Mouse (Mus musculus): ENCODE data around the gene Atp8a1.
A peak's percentile ranks its signal among the peaks of the same experiment; 100 is the strongest.

Atp8a1 gene

DNA sequence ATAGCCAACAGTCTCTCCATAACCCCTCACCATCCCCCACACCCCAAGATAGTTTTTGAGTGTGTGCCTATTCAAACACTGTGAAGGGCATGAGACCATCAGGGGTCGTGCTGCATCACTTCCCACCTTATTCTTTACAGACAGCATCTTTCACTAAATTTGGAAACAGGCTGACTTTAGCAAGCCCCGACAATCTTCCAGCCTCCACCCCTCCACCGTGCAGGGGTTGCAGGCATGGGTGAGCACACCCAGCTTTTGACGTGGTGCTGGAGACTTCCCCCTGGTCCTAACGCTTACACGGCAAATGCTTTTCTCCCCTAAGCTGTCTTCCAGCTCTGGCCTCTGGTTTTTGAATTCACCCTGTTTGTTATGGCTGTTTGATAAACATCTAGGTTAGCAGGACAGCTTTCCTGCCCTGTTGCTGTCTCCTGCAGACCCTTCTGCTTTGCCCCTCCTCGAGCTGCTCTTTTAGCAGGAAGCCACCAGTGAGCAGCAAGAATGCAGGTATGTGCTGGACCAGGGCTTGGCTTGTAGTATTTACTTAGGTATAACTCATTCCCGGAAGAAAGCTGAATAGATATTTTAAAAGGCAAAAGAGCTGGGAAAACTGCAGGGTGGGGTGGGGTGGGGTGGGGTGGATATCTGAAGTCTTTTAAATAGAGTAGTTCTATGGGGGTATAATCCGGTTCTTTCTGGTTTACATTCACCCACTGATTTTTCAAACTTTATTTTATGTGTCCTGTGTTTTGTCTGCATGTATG is 218.9 kb downstream of the Atp8a1 start:
- DNase-seq, result no peak

DNA sequence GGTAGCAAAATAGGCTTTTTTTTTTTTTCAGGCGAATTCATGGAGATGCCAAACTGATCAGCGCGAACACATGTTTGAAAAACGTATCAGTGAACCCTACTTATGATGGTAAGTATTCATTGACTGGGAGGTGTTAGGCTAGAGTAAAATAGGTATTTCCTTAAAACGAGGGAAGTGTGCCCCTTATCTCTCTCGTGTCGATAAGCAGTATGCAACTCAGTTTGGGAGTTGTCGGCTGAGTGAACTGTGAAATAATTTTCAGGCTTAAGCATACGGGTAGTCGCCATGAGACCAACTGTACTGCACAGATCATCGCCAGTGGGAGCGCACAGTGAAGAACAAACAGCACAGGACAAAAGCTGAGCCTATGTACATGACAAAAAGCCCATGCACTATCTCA is 226.0 kb downstream of the Atp8a1 start:
- DNase-seq, result no peak

DNA sequence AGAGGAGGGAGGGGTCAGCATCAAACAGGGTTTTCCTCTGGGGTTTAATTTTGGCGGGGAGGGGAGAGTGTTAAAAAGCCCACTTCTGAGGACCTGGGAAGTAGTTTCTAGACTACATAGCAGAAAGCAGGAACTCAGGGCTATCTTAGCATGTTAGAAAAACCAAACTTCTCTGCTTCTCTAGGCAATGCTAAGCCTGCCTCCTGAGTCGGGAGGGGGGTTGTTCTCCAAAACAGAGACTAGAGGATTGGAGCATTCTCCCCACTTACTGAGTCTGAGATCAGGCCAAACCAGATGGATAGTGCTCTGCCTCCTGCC is 237.8 kb downstream of the Atp8a1 start:
- DNase-seq, result no peak

DNA sequence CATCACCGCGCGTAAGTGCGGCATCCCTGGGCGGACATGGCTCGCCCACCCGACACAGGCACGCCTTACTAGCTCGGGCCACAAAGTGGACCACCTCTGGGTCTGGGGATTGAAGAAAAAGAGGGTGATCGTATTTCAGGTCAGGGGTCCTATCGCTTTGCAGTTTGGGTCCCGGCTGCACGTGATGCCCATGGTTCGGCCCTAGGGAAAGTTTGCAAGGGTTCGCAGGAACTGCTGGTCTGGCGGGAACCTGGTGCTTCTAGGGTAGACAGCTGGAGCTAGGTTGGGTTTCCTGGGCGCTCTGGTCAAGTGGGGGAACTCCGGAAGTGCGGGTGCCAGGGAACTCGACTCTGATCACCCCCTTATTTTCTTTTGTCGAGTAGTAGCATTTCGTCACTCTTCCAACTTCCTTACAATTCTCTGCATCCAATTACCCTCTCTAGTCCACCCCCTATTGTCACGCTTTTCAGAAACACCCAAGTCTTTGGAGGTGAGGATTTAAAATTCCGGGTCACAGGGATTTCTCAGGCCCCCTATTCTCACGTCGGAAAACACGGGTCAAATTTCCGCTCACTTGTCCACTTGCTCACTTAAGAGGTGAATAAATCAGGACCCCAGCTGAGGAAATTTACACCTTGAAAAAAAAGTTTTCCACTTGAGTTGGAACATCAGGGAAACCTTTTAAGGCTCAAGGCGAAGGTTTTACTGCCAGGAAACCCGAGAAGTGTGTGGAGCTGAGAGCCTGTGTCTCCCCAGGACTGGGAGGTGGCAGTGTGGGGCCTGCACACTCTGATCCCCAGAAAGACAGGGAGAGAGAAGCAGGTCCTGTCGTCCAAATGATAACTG is 238.3 kb downstream of the Atp8a1 start:
- DNase-seq, result no peak

DNA sequence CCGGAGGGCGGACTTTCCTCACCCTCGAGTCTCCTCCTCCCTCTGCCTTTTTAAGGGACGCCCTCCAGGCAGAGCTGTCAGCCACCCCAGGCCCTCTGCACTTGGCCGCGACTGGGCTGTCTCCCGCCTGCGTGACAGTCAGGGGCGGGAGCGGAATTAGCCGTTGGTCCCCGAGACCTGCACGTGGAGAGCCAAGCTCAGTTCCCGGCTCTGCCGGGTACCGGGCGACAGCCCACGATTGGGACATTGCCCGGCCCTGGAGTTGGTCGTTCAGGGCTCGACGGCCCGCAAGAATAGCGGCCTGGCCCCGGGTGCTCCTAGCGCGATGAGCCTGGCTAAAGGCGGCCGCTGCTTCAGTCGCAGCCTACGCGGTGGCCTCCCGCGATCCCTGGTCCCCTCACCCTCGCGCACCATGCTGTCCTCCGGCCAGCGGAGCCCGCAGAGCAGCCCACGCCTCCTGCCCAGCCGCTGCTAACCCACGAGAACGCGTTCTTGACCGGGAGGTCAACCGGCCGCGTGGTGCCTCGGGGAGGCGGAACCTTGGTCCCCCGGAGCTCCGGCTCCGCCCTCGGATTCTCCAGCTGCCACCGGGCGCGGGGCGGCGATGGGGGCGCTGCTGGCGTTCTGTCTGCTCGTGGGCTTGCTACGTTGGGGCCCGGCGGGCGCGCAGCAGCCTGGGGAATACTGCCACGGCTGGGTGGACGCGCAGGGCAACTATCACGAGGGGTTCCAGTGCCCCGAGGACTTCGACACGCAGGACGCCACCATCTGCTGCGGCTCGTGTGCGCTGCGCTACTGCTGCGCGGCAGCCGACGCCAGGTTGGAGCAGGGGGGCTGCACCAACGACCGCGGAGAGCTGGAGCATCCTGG is 239.2 kb downstream of the Atp8a1 start, which contains the start of gene Shisa3:
Gene Shisa3 (plus strand): TSS at position 79 of the 870 bp plus-strand sequence.
- peak; percentile 52 for DNase-seq

DNA sequence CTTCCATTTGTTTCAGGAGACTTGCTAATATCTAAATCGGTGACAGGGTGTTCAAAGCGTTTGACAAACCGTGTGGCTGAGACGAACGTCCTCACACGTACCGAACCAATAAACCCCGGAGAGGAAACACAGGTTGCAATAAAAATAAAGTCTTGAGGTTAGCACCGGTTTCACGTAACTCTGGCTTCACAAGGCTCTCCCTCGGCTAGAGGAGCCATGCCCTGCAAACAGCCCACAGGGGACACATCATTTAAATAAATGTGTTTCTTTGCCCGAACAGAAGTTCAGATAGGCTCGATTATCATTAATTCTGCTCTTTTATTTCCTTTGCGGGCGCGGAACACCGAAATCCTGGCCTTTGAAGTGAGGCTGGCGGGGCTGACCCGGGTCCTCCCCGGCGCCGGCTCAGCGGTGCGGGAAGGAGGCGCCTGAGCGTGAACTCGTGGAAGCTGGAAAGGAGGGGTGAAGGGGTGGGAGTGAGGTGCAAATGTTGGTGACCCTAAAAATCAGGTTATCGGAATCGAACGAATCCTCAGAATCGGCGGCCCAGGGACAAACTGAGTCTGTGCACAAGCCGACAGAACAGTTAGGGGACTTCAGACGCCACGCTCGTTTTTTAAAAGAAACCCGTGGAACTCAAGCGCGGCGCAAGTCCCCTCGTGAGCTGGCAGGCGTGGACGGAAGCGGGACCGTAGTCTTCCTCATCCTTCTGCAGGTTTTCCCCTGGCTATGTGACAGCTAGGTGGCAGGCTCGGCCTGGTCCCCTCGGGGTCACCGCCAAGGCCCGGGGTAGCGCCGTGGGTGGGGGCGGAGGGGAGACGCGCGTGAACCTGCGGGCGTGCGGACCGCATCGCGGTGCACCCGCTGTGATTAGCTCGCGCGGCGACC is 240.1 kb downstream of the Atp8a1 start:
- peak; percentile 27 for DNase-seq

DNA sequence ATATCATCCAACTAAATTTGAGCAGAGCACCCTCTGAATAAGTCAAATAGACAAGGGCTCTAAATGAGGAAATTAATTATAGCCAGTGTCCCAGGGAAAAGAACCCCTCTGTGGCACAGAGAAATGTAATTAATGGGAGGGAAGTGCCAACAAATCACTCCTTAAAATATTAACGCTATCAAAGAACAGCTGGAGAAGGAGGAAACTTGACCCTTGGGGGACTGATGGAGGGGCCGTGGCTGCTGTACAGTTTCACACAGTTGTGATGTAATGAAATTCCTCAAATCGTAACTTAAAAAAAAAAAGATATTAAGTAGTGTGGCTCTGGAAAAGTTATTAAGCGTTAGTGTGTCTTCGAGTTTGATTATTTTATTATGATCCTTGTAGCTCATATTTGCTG is 241.3 kb downstream of the Atp8a1 start:
- no peak for DNase-seq

DNA sequence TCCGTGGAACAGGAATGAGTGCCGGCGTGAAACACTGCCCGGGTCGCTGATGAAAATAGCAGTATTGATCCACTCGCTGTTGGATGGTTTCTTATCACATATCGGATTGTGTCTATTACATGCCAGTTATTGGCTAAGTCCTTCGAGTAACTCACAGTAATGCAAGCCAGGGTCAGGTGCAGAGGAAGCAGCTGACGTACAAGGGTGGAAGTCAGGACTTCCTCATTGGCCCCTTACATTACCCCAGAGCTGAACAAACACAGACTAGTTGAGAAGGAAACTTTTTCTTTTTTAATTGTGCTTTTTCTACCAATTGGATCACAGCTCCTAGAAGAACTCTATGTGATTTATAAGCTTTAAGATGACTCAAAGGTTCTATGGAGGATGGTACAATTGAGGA is 247.3 kb downstream of the Atp8a1 start:
- DNase-seq, result no peak

DNA sequence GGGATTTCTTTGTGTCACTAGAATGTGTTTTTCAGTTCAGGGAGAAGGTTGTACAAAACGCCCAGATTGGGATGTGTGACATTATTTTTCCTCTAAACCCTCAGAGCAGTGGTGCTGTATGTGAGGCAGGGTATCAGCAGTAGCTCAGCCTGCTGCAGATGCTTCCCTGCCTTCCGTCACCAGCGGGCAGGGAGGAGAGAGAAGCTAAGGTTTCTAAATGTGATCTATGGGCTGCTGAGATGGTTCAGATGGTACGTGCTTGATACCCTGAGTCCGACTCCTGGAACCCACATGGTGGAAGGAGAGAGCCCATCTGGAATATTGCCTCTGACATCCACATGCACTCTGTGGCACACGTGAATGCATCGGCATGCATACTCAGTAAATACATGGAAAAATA is 251.6 kb downstream of the Atp8a1 start:
- no peak for DNase-seq

DNA sequence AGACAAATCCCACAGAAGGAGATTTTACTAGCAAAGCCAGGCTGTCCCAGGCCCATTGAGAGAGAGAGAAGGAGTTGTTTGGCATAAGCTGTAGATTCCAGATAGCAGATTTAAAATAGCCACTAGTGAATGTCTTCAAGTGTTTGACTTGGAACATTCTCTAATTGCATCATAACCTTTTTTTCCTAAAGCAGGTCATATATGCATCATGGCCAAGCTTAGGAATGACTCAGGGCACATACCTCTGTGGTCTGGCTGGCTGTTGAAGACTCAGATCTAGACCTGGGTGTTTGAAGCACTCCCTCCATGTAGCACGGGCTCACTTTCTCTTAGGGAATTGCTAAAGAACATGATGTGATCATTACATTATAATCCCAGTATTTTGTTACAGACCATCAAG is 252.2 kb downstream of the Atp8a1 start:
- DNase-seq, result no peak

DNA sequence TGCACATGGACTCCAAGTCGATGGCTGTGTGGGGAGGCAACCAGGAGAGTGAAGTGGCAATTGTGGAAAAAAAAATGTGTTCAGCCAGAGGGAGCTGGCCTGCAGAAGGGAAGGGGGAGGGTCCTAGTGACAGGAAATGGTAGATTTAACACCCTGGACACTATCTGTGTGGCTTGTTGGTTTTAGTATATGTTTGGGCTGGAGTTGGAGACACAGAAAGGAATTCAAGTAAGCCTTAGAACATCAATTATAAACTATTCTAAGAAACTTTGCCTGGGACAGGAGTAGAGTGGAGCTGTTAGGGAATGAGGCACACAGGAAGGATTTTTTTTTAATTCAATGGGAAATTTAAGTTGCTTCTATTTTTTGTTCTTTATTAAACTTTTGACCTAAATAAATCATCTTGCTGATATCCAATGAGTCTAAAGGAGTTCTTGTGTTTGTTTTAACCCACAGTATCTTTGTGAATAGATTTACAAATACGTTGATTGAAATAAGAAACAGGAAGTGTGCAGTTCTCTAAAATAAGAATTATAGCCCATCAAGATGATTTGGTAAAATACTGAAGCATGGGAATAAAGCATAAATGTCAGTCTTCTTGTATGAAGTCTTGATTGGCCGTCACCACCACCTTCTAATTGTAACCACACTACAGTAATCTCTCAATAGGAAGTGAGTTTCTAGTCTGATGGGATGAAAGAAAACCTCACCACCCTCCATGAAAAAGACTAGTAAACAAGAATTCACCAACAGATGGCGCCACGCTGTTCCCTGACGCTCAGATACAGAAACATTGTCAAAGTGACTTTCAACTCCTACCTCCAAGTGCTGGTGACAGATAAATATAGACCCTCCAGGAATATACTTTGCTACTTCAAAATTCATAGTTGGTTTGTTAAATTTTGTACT is 267.3 kb downstream of the Atp8a1 start:
- no peak for DNase-seq

DNA sequence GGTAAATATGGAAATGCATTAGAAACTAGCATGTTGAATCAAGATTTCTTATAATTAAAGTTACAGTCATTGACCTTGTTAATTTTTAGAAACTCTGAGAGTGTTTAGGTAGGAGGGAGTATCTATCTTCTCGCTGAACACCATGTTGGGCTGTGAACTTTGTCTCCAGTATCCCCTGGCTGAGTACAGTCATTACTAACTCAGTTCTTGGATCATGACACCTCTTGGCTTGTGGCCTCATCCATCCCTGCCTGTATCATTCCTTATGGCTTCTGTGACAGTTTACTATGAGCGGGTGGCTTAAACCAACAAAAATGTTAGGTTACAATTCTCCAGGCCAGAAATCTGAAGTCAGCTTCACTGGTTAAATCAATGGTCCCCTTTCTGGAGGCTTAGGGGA is 271.5 kb downstream of the Atp8a1 start:
- no peak for DNase-seq

DNA sequence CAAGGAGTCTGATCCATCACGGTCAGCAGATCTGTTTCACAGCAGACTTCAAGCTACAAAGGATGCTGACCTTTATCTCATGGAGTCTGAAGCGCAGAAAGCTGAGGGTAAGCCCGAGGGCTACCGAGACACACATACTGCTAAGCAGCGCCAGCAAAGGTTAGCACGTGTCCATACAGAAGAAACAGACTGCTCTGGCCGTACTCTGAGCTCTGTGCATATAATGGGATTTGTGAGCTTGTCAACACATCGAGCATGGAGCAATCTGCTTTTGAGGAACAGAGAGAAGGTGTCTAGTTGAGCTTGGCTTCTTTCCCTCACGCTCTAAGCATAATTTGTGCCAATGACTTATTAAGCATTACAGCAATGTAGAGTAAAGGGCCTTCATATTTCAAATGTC is 273.2 kb downstream of the Atp8a1 start:
- DNase-seq, result no peak

DNA sequence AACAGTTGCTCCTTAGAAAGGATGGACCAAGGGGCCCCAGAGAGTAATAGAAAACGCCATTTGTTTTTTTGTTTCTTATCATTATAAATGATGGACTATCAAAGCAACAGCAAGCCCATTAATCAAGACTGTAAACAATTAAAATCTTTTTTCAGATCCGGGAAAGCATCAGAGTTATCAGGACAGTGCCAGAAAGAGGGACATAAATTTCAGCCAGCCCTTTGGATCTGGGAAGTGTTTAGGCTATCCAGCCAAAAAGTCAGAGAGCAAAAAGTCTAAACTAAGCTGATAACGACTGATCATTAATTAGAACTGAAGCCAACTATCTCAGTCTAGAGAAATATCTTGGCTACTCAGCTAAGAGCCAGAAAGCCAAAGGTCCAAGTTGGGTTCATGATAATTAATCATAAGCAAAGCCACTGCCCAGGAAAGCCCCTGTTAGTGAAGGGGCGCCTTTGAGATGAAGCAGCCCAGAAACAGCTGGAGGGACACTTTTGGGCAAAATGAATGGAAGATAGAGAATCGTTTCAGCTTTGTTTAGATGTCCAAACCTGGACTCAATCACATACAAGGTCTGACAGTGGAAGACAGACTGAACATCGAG is 274.6 kb downstream of the Atp8a1 start:
- DNase-seq, result peak; percentile 25

All from kidney, postnatal 14 days (tissue).